Mouse (Mus musculus) CH12.LX (cell line): ENCODE measurements around the gene Ccr10. TPM values are rescaled to one million over a fixed set of nuclear protein-coding genes. Genes with fewer than 3 reads are reported as not detected.

Experiments
- DNase-seq: peaks from one replicate; pipeline ENCODE4 v3.0.0-alpha.2; 2013; ENCODE audit errors: extremely low read depth
- H3K27ac ChIP-seq: 2 replicates; pipeline ENCODE4 v1.5.1; 2012; ENCODE audit warnings: low read depth, mild to moderate bottlenecking, control low read depth, moderate library complexity; ENCODE audit not compliant: insufficient read depth
- H3K27me3 ChIP-seq: replicated peaks from 2 replicates; pipeline ENCODE3; 2012; ENCODE audit warnings: inconsistent platforms
- H3K36me3 ChIP-seq, 2 experiments: replicated peaks in 1 of 2; 2 replicates each; pipeline versions ENCODE3 to v1.6.1; 2012; ENCODE audit warnings: inconsistent platforms in 1 of 2, low read length in 1 of 2, mild to moderate bottlenecking in 1 of 2, mixed read lengths in 1 of 2, moderate library complexity in 1 of 2; ENCODE audit not compliant: control insufficient read depth in 1 of 2, insufficient read depth in 1 of 2
- H3K4me1 ChIP-seq, 2 experiments: 2 replicates each; pipeline ENCODE4 v1.6.1; 2012; ENCODE audit warnings: inconsistent platforms in 1 of 2, moderate library complexity in 1 of 2; ENCODE audit not compliant: insufficient read depth in 2 of 2, control insufficient read depth in 1 of 2
- H3K4me2 ChIP-seq: 2 replicates; pipeline ENCODE4 v1.6.1; 2012; ENCODE audit warnings: low read depth, mild to moderate bottlenecking, control low read depth; ENCODE audit not compliant: poor library complexity, insufficient read depth, severe bottlenecking
- H3K4me3 ChIP-seq, 3 experiments: fragments of 150-350 bp in 1 of 3; sonication (generic) in 1 of 3; replicated peaks in 1 of 3; 2 replicates each; pipeline versions ENCODE3 to v1.5.1; 2011 to 2012; ENCODE audit warnings: low read depth in 2 of 3, low read length in 2 of 3, mild to moderate bottlenecking in 2 of 3, moderate library complexity in 2 of 3, control low read depth in 1 of 3, improper control_type of control experiment in 1 of 3, inconsistent platforms in 1 of 3, mixed read lengths in 1 of 3; ENCODE audit not compliant: poor library complexity in 1 of 3
- H3K79me2 ChIP-seq: replicated peaks from 2 replicates; pipeline ENCODE4 v1.6.1; 2012; ENCODE audit warnings: mild to moderate bottlenecking, moderate library complexity; ENCODE audit not compliant: control insufficient read depth, poor library complexity, insufficient read depth, severe bottlenecking; ENCODE audit errors: extremely low read depth
- H3K9ac ChIP-seq: 2 replicates; pipeline ENCODE4 v1.6.1; 2012; ENCODE audit warnings: low read depth, mild to moderate bottlenecking, control low read depth, moderate library complexity; ENCODE audit not compliant: insufficient read depth
- H3K9me3 ChIP-seq: replicated peaks from 2 replicates; pipeline ENCODE3; 2012; ENCODE audit warnings: low read length, inconsistent platforms, mixed read lengths
- BHLHE40 ChIP-seq: IDR thresholded peaks from 2 replicates; pipeline ENCODE4 v1.6.1; 2011; ENCODE audit warnings: mild to moderate bottlenecking, low read depth, low read length, improper control_type of control experiment
- CHD1 ChIP-seq: IDR thresholded peaks from 2 replicates; pipeline ENCODE4 v1.6.1; 2012; ENCODE audit warnings: low read depth, low read length, improper control_type of control experiment, inconsistent platforms
- CHD2 ChIP-seq: IDR thresholded peaks from 2 replicates; pipeline ENCODE4 v1.6.1; 2011; ENCODE audit warnings: low read length, improper control_type of control experiment
- CTCF ChIP-seq, 2 experiments: IDR thresholded peaks in 1 of 2; conservative IDR thresholded peaks in 1 of 2; 2 replicates each; pipeline ENCODE4 v1.5.1; 2011 to 2012; ENCODE audit warnings: low read depth in 2 of 2, low read length in 2 of 2, improper control_type of control experiment in 1 of 2, inconsistent platforms in 1 of 2, mild to moderate bottlenecking in 1 of 2, moderate library complexity in 1 of 2
- E2F4 ChIP-seq: IDR thresholded peaks from 2 replicates; pipeline ENCODE4 v1.6.1; 2011; ENCODE audit warnings: low read depth, low read length, improper control_type of control experiment; ENCODE audit not compliant: insufficient replicate concordance
- ELF1 ChIP-seq: IDR thresholded peaks from 2 replicates; pipeline ENCODE4 v1.6.1; 2014; ENCODE audit warnings: low read depth, mild to moderate bottlenecking, inconsistent platforms, low read length, improper control_type of control experiment
- EP300 ChIP-seq: IDR thresholded peaks from 2 replicates; pipeline ENCODE4 v1.6.1; 2011; ENCODE audit warnings: low read length, improper control_type of control experiment
- ETS1 ChIP-seq: conservative IDR thresholded peaks from 2 replicates; pipeline ENCODE4 v1.6.1; 2012; ENCODE audit warnings: low read depth, mild to moderate bottlenecking, inconsistent platforms, low read length, improper control_type of control experiment, moderate library complexity
- GABPA ChIP-seq: IDR thresholded peaks from 2 replicates; pipeline ENCODE4 v1.6.1; 2012; ENCODE audit warnings: low read depth, low read length, improper control_type of control experiment, inconsistent platforms; ENCODE audit not compliant: insufficient replicate concordance
- HCFC1 ChIP-seq: IDR thresholded peaks from 2 replicates; pipeline ENCODE4 v1.6.1; 2012; ENCODE audit warnings: low read depth, mild to moderate bottlenecking, inconsistent platforms, low read length, improper control_type of control experiment
- IRF4 ChIP-seq: IDR thresholded peaks from 2 replicates; pipeline ENCODE4 v1.6.1; 2014; ENCODE audit warnings: low read depth, mild to moderate bottlenecking, inconsistent platforms, low read length, improper control_type of control experiment
- JUN ChIP-seq: IDR thresholded peaks from 2 replicates; pipeline ENCODE4 v1.6.1; 2011; ENCODE audit warnings: low read depth, mild to moderate bottlenecking, low read length, improper control_type of control experiment, moderate library complexity; ENCODE audit not compliant: insufficient read depth
- JUND ChIP-seq: conservative IDR thresholded peaks from 2 replicates; pipeline ENCODE4 v1.6.1; 2011; ENCODE audit warnings: low read depth, low read length, improper control_type of control experiment
- KAT2A ChIP-seq: IDR thresholded peaks from 2 replicates; pipeline ENCODE4 v1.6.1; 2012; ENCODE audit warnings: low read length, improper control_type of control experiment, inconsistent platforms; ENCODE audit not compliant: insufficient replicate concordance
- MAFK ChIP-seq: IDR thresholded peaks from 2 replicates; pipeline ENCODE4 v1.6.1; 2011; ENCODE audit warnings: low read length, improper control_type of control experiment; ENCODE audit not compliant: insufficient replicate concordance
- MAX ChIP-seq: IDR thresholded peaks from 2 replicates; pipeline ENCODE4 v1.6.1; 2011; ENCODE audit warnings: low read length, improper control_type of control experiment
- MAZ ChIP-seq: IDR thresholded peaks from 2 replicates; pipeline ENCODE4 v1.6.1; 2012; ENCODE audit warnings: low read depth, mild to moderate bottlenecking, inconsistent platforms, low read length, improper control_type of control experiment, moderate library complexity
- MEF2A ChIP-seq: IDR thresholded peaks from 2 replicates; pipeline ENCODE4 v1.6.1; 2014; ENCODE audit warnings: low read depth, mild to moderate bottlenecking, inconsistent platforms, low read length, improper control_type of control experiment, borderline replicate concordance
- MXI1 ChIP-seq: IDR thresholded peaks from 2 replicates; pipeline ENCODE4 v1.6.1; 2011; ENCODE audit warnings: mild to moderate bottlenecking, low read depth, low read length, improper control_type of control experiment
- MYC ChIP-seq: IDR thresholded peaks from 2 replicates; pipeline ENCODE4 v1.6.1; 2011; ENCODE audit warnings: low read depth, mild to moderate bottlenecking, improper control_type of control experiment, low read length
- NELFE ChIP-seq: IDR thresholded peaks from 2 replicates; pipeline ENCODE4 v1.6.1; 2011; ENCODE audit warnings: low read depth, low read length, improper control_type of control experiment
- NRF1 ChIP-seq: IDR thresholded peaks from 2 replicates; pipeline ENCODE4 v1.6.1; 2014; ENCODE audit warnings: low read depth, mild to moderate bottlenecking, inconsistent platforms, low read length, improper control_type of control experiment, moderate library complexity
- PAX5 ChIP-seq: IDR thresholded peaks from 2 replicates; pipeline ENCODE4 v1.6.1; 2012; ENCODE audit warnings: low read length, inconsistent platforms, mixed read lengths
- POLR2A ChIP-seq: IDR thresholded peaks from 2 replicates; pipeline ENCODE4 v1.6.1; 2011; ENCODE audit warnings: low read depth, mild to moderate bottlenecking, improper control_type of control experiment, low read length
- POLR2AphosphoS2 ChIP-seq: IDR thresholded peaks from 2 replicates; pipeline ENCODE4 v1.6.1; 2011; ENCODE audit warnings: low read depth, low read length, improper control_type of control experiment
- RAD21 ChIP-seq: IDR thresholded peaks from 2 replicates; pipeline ENCODE4 v1.6.1; 2011; ENCODE audit warnings: low read depth, mild to moderate bottlenecking, low read length, improper control_type of control experiment, moderate library complexity
- RCOR1 ChIP-seq: conservative IDR thresholded peaks from 2 replicates; pipeline ENCODE4 v1.6.1; 2012; ENCODE audit warnings: low read depth, mild to moderate bottlenecking, inconsistent platforms, low read length, improper control_type of control experiment
- SIN3A ChIP-seq: IDR thresholded peaks from 2 replicates; pipeline ENCODE4 v1.6.1; 2012; ENCODE audit warnings: low read length, improper control_type of control experiment, inconsistent platforms
- SMC3 ChIP-seq: IDR thresholded peaks from 2 replicates; pipeline ENCODE4 v1.6.1; 2011; ENCODE audit warnings: low read depth, low read length, improper control_type of control experiment
- TBP ChIP-seq: conservative IDR thresholded peaks from 2 replicates; pipeline ENCODE4 v1.6.1; 2011; ENCODE audit warnings: low read depth, low read length, improper control_type of control experiment
- TCF12 ChIP-seq: IDR thresholded peaks from 2 replicates; pipeline ENCODE4 v1.6.1; 2014; ENCODE audit warnings: low read depth, mild to moderate bottlenecking, inconsistent platforms, low read length, improper control_type of control experiment
- UBTF ChIP-seq: IDR thresholded peaks from 2 replicates; pipeline ENCODE4 v1.6.1; 2012; ENCODE audit warnings: low read depth, mild to moderate bottlenecking, inconsistent platforms, low read length, improper control_type of control experiment, moderate library complexity
- USF1 ChIP-seq: IDR thresholded peaks from 2 replicates; pipeline ENCODE4 v1.6.1; 2014; ENCODE audit warnings: low read depth, mild to moderate bottlenecking, inconsistent platforms, low read length, improper control_type of control experiment
- USF2 ChIP-seq: conservative IDR thresholded peaks from 2 replicates; pipeline ENCODE4 v1.6.1; 2011; ENCODE audit warnings: low read depth, low read length, improper control_type of control experiment
- ZC3H11A ChIP-seq: IDR thresholded peaks from 2 replicates; pipeline ENCODE4 v1.6.1; 2012; ENCODE audit warnings: low read depth, mild to moderate bottlenecking, inconsistent platforms, low read length, improper control_type of control experiment
- ZKSCAN1 ChIP-seq: IDR thresholded peaks from 2 replicates; pipeline ENCODE4 v1.6.1; 2012; ENCODE audit warnings: low read depth, inconsistent platforms, low read length, improper control_type of control experiment, borderline replicate concordance
- ZMIZ1 ChIP-seq: IDR thresholded peaks from 2 replicates; pipeline ENCODE4 v1.6.1; 2012; ENCODE audit warnings: low read depth, mild to moderate bottlenecking, inconsistent platforms, low read length, improper control_type of control experiment
- ZNF384 ChIP-seq: IDR thresholded peaks from 2 replicates; pipeline ENCODE4 v1.6.1; 2012; ENCODE audit warnings: low read depth, low read length, improper control_type of control experiment, inconsistent platforms
- dilution Hi-C: fragments of 300-500 bp; cut with MboI; formaldehyde crosslinking; loops from 2 replicates; pipeline ENCODE4 v1.14.3; 2020; ENCODE audit warnings: low sequenced_read_pairs; ENCODE audit not compliant: extremely low pct_unique_long_range_greater_than_20kb, extremely low pct_ligation_motif_present
- in situ Hi-C: fragments of 300-500 bp; cut with MboI; formaldehyde crosslinking; loops from 3 replicates; pipeline ENCODE4 v1.14.3; 2019; ENCODE audit warnings: low sequenced_read_pairs, low pct_ligation_motif_present, low pct_unique_long_range_greater_than_20kb, mixed read lengths
- polyA plus RNA-seq: library from polyadenylated mRNA; unstranded; fragments of >175 nt; gene quantifications from 2 replicates; pipeline ENCODE4 v1.2.1, GENCODE M21; 2012; ENCODE audit warnings: low read depth; ENCODE audit not compliant: insufficient read length
- total RNA-seq, 2 experiments: library from RNA; depleted of rRNA; stranded (reverse); fragments of 300-350 nt in 1 of 2; fragments of >200 nt in 1 of 2; gene quantifications; 2 replicates each; pipeline ENCODE4 v1.2.3; 2012 to 2014

The Ccr10 gene
- total and polyA plus RNA-seq, 3 experiments: 12.3 to 29.6 (median 17.2) TPM

DNA sequence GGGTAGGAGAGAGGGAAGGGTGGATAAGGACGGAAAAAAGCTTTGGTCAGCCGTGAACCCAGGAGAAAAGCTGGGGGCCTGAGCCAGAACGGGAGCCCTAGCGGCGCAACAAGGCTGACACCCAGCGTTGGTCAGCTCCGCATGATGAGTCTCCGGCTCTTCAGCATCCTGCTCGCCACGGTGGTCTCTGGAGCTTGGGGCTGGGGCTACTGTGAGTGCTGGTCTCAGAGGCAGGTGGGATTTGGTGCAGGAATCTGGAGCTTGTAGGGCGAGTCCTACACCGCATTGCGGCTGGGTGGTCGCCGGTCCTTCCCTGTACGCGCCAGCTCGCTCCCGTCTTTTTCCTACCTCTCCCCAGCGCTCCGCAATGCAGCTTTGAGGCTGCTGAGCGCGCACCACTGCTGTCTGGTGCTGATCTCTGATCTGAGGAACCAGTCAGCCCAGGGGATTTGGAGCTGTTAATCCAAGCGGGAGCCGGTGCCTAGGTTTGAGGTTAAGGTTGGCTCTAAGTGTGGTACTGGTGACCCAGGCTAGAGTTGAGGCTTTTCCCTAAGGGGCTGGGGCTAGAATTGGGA is 961 bp upstream of the Ccr10 start:
- dilution Hi-C loops (no loop called here), in situ Hi-C loops (no loop called here)
- H3K27ac ChIP-seq: peak overlapping the region; percentile 68
- TF ChIP-seq POLR2AphosphoS2 (no peak), SMC3 (peak; percentile 36), JUN (no peak), GABPA (no peak), BHLHE40 (peak; percentile 47; the same call in 1 of the 2 replicates), PAX5 (no peak), JUND (no peak), UBTF (peak; percentile 62; the same call in 1 of the 2 replicates), USF1 (no peak), TCF12 (0 out of 2 replicates have a peak, but pooled peaks have one; percentile 13), MAFK (no peak), CHD2 (no peak), TBP (no peak; the same call in 1 of the 2 replicates), RCOR1 (no peak), CTCF (conservative IDR thresholded peaks at IDR 0.05 in 1 of 2, IDR thresholded peaks at IDR 0.05 in 1 of 2; ENCODE audit: low read depth in 2 of 2, low read length in 2 of 2) (peak in 1 of 2 experiments; percentile 66; a peak in 2 of 4 replicates), NRF1 (no peak), CHD1 (no peak), POLR2A (peak; percentile 64), MXI1 (peak; percentile 76; the same call in 1 of the 2 replicates), ZC3H11A (no peak), RAD21 (peak; percentile 61), MYC (peak; percentile 88), ZMIZ1 (no peak), USF2 (no peak), ZNF384 (no peak), ETS1 (no peak), HCFC1 (no peak), MEF2A (0 out of 2 replicates have a peak, but pooled peaks have one; percentile 8), IRF4 (no peak; the same call in 1 of the 2 replicates), E2F4 (no peak), KAT2A (no peak), MAZ (peak; percentile 52; the same call in 1 of the 2 replicates), EP300 (no peak), SIN3A (peak; percentile 87), ELF1 (no peak), ZKSCAN1 (no peak), NELFE (peak; percentile 49; the same call in 1 of the 2 replicates), MAX (0 out of 2 replicates have a peak, but pooled peaks have one; percentile 29)
- no peaks in the 10 kb centered on the region for H3K27me3 ChIP-seq
- peak; percentile 54 for DNase-seq
- H3K4me3 ChIP-seq: peak overlapping the region; percentile 61 to 79 (median 68)
- peaks cover 9 to 70% of the 10 kb centered on the region in 2 experiments for H3K4me1 ChIP-seq
- peak overlapping the region; percentile 54 for H3K9ac ChIP-seq
- H3K9me3 ChIP-seq: no peaks in the 10 kb centered on the region
- peaks cover 8 to 34% of the 10 kb centered on the region in 2 experiments for H3K36me3 ChIP-seq
- H3K79me2 ChIP-seq: peaks cover 12% of the 10 kb centered on the region
- H3K4me2 ChIP-seq: peak overlapping the region; percentile 91
